Mouse (Mus musculus) mammary gland, adult 2 months (tissue): ENCODE results near the gene Mccc1. TPM values are rescaled to one million over a fixed set of nuclear protein-coding genes. Genes with fewer than 3 reads are reported as not detected.

ENCODE experiments used
- polyA plus RNA-seq: library from polyadenylated mRNA; depleted of rRNA; stranded (reverse); fragments of >200 nt; gene quantifications from 2 replicates; pipeline ENCODE4 v1.2.3, GENCODE M21; 2012; ENCODE audit warnings: low replicate concordance; rRNA removed

The Mccc1 gene
- polyA plus RNA-seq, result 36.3 and 49.8 TPM in 2 replicates

GRCm38 (mm10) chr3:36000275-36001239 lies at the start of gene Mccc1:
Gene Mccc1 (minus strand): TSS chr3:36000678.

GRCm38 (mm10) chr3:35937345-35937744 lies 63.1 kb downstream of the Mccc1 start, which contains the start of gene Dcun1d1:
Gene Dcun1d1 (minus strand): TSS chr3:35937445.

Other genes starting within 250 kb of the Mccc1 start
- gene Atp11b, start 246.6 kb downstream of the Mccc1 start, polyA plus RNA-seq, result 10.3 and 18.0 TPM in 2 replicates
- 1.6 and 6.9 TPM in 2 replicates for gene Dcun1d1, start 63.2 kb downstream of the Mccc1 start, polyA plus RNA-seq
- 0.19 and 0.47 TPM in 2 replicates for gene Ccdc144b, start 52.9 kb upstream of the Mccc1 start, polyA plus RNA-seq
- gene Acad9, start 65.3 kb upstream of the Mccc1 start, polyA plus RNA-seq, result 11.1 and 28.9 TPM in 2 replicates
- gene D3Ertd254e, start 150.3 kb upstream of the Mccc1 start, polyA plus RNA-seq, result 0.81 and 1.8 TPM in 2 replicates
- not detected in 2 replicates for gene Qrfpr, start 221.6 kb upstream of the Mccc1 start, polyA plus RNA-seq